Comparison of ENCODE assay signal across 12 mouse cellular contexts in the genomic region with DNA sequence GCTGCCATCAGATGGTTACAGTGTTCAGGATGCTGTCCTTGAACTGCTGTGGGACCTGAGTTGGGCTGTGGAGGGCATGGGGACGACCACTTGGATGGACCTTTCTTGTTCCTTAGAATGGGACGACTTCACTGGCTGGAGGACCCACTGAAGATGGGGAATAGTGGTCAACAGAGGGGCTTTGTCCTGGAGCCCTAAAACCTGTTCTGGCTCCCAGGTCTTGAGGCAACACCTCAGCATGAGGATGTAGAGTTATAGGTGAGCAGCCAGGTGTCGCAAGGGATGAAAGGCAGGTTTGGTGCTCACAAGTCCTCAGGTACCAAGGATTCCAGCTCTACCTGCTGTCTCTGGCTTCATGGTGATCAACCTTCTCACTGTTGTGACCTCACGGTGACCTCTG. TPM values are rescaled to one million over a fixed set of nuclear protein-coding genes. Genes with fewer than 3 reads are reported as not detected.
DNase-seq lines count a peak whose midpoint lies in the region; ATAC-seq lines count a peak whose summit lies in the region.
"Had no signal": no experiment of that assay in that cellular context is flagged by ENCODE, and none has a peak within 500 bp of the region (broad histone marks: within the 10 kb centered on the region; RNA-seq: fewer than 3 reads in every experiment).

No protein-coding gene starts in this region.

- H3K27me3 ChIP-seq in neural tube, embryonic 13.5 days: no peaks in the 10 kb centered on the region
- no peaks in the 10 kb centered on the region for H3K27me3 ChIP-seq in limb, embryonic 12.5 days
- H3K27me3 ChIP-seq: heart, embryonic 12.5 days; midbrain, embryonic 12.5 days had no signal

- H3K27ac ChIP-seq in neural tube, embryonic 13.5 days (replicated peaks): peak overlapping the region; percentile 87
- H3K27ac ChIP-seq in limb, embryonic 12.5 days: 0 out of 2 replicates have a peak overlapping the region, but pooled peaks have one; percentile 80
- H3K27ac ChIP-seq: midbrain, embryonic 12.5 days had no signal

- peak; percentile 93 for DNase-seq in heart, adult 11 months
- DNase-seq in heart, adult 8-10 months (ENCODE audit: low spot score): no peak
- DNase-seq in neural tube, embryonic 10.5 days (ENCODE audit: extremely low spot score, low spot score): no peak
- DNase-seq in embryo, embryonic 11 days: no peak
- no peak for DNase-seq in kidney, adult 9 months
- no peak for DNase-seq in urinary bladder, postnatal 14 days (ENCODE audit: low spot score)
- DNase-seq: liver, postnatal 0 days; spleen, adult 18-20 months had no signal

- WGBS in neural tube, embryonic 13.5 days: 94% methylated on average over 4 of the region's 4 CpGs
- 66% methylated on average over 4 of the region's 4 CpGs for WGBS in limb, embryonic 12.5 days

- ATAC-seq in neural tube, embryonic 13.5 days (ENCODE audit: low read depth): no peak
- no peak for ATAC-seq in limb, embryonic 12.5 days (ENCODE audit: insufficient number of reproducible peaks, insufficient read depth, low FRiP score, low TSS enrichment, low read depth)
- ATAC-seq: liver, postnatal 0 days had no signal

- H3K9me3 ChIP-seq in neural tube, embryonic 13.5 days: no peaks in the 10 kb centered on the region
- no peaks in the 10 kb centered on the region for H3K9me3 ChIP-seq in limb, embryonic 12.5 days
- H3K9me3 ChIP-seq: heart, embryonic 12.5 days had no signal

- no peak overlapping the region for H3K4me2 ChIP-seq in neural tube, embryonic 13.5 days
- H3K4me2 ChIP-seq in limb, embryonic 12.5 days: no peak overlapping the region
- H3K4me2 ChIP-seq: midbrain, embryonic 12.5 days had no signal

- H3K9ac ChIP-seq in neural tube, embryonic 13.5 days: no peak overlapping the region
- no peak overlapping the region for H3K9ac ChIP-seq in limb, embryonic 12.5 days (replicated peaks)
- H3K9ac ChIP-seq: heart, embryonic 12.5 days; liver, postnatal 0 days; midbrain, embryonic 12.5 days had no signal

- H3K4me1 ChIP-seq in neural tube, embryonic 13.5 days (replicated peaks): peaks cover 50% of the 10 kb centered on the region
- peaks cover 61% of the 10 kb centered on the region for H3K4me1 ChIP-seq in limb, embryonic 12.5 days (replicated peaks)

- no peak overlapping the region for H3K4me3 ChIP-seq in neural tube, embryonic 13.5 days
- no peak overlapping the region for H3K4me3 ChIP-seq in limb, embryonic 12.5 days (replicated peaks)
- H3K4me3 ChIP-seq: heart, embryonic 12.5 days; midbrain, embryonic 12.5 days had no signal

- H3K36me3 ChIP-seq in neural tube, embryonic 13.5 days: no peaks in the 10 kb centered on the region
- H3K36me3 ChIP-seq in limb, embryonic 12.5 days: peaks cover 19% of the 10 kb centered on the region
- H3K36me3 ChIP-seq: midbrain, embryonic 12.5 days had no signal

RNA-seq across cellular contexts. Expression of gene Cep295nl, which starts 15.8 kb away (rescaled TPM):
- total RNA-seq in heart, adult 8-10 months (2022): 1 to 10 TPM in 1 of 4 experiments, under 1 TPM in 3; 0.82 to 1.0 (median 0.88) TPM
- 0.13 TPM in 1 of 2 replicates, not detected in the other for polyA plus RNA-seq in neural tube, embryonic 13.5 days (2015; fragmentation: Nextera tagmentation; extraction: Ambion mirVana)
- 0.59 and 0.60 TPM in 2 replicates for polyA plus RNA-seq in limb, embryonic 12.5 days (2016; fragmentation: Nextera tagmentation; extraction: Ambion mirVana)

RNA-seq across cellular contexts. Expression of gene Timp2, which starts 29.0 kb away (rescaled TPM):
- total RNA-seq in heart, adult 8-10 months (2022): 10 to 100 TPM; 73.9 to 99.6 (median 87.5) TPM
- 56.4 and 57.5 TPM in 2 replicates for polyA plus RNA-seq in neural tube, embryonic 13.5 days (2015; fragmentation: Nextera tagmentation; extraction: Ambion mirVana)
- 77.6 and 91.3 TPM in 2 replicates for polyA plus RNA-seq in limb, embryonic 12.5 days (2016; fragmentation: Nextera tagmentation; extraction: Ambion mirVana)

RNA-seq across cellular contexts. Expression of gene Usp36, which starts 36.4 kb away (rescaled TPM):
- 10 to 100 TPM; 13.2 to 14.5 (median 13.9) TPM for total RNA-seq in heart, adult 8-10 months (2022)
- 15.6 and 17.9 TPM in 2 replicates for polyA plus RNA-seq in neural tube, embryonic 13.5 days (2015; fragmentation: Nextera tagmentation; extraction: Ambion mirVana)
- 20.1 and 21.3 TPM in 2 replicates for polyA plus RNA-seq in limb, embryonic 12.5 days (2016; fragmentation: Nextera tagmentation; extraction: Ambion mirVana)
